Mouse (Mus musculus): Measurements from ENCODE around the gene Vat1l. TPM values are rescaled to one million over a fixed set of nuclear protein-coding genes. Genes with fewer than 3 reads are reported as not detected.

Vat1l gene
- not detected in 2 replicates for total RNA-seq (2017)

- no peak for ATAC-seq (ENCODE audit: extremely low read depth, insufficient number of reproducible peaks, low FRiP score, poor library complexity, severe bottlenecking)
Observed at GRCm38 (mm10) chr8:114205221-114205901, at the start of gene Vat1l. Vat1l (plus strand) TSS chr8:114205612.

GRCm38 (mm10) chr8:114158586-114158985, 46.8 kb upstream of the Vat1l start:
- no peak for ATAC-seq (ENCODE audit: extremely low read depth, insufficient number of reproducible peaks, low FRiP score, poor library complexity, severe bottlenecking)

DNA sequence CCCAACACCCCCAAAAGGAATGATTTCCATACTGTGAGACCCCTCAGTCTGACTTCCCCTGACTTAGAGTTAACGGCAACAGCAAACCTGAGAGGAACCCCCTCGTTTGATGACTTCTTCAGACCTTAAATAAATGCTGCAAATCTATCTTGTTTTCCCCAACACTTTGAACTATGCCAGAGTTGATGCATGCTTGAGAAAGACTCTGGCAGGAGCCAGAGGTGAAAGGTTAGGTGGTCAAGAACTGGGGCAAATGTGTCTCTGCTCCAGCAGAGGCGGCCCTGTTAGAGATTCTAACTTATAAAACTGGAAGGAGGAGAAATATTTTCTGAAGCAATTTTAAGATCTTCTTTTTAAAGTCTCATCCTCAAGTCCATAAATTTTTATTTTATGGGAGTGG, 45.7 kb upstream of the Vat1l start:
- ATAC-seq (ENCODE audit: extremely low read depth, insufficient number of reproducible peaks, low FRiP score, poor library complexity, severe bottlenecking) = no peak

GRCm38 (mm10) chr8:114163871-114164270, 41.5 kb upstream of the Vat1l start:
- no peak for ATAC-seq (ENCODE audit: extremely low read depth, insufficient number of reproducible peaks, low FRiP score, poor library complexity, severe bottlenecking)

- no peak for ATAC-seq (ENCODE audit: extremely low read depth, insufficient number of reproducible peaks, low FRiP score, poor library complexity, severe bottlenecking)
Observed at GRCm38 (mm10) chr8:114164444-114165096, 40.8 kb upstream of the Vat1l start.

DNA sequence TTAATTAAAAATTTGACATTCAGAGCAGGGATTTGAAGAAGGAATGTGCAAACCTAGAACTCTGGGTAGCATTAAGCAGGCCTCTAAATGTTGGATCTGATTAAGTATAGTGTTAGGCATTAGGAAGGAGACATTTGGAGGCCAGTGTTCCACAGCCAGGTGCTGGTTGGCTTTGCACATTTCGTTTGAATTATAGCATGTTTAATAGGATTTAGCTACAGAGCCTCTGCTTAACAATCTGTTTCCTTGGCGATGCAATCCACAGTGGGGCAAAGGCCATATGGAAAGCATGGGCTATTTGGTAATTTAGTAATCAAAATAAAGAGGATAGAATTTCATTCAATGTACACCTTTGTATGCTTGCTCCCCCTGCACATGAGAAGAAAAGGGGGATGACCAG, 39.7 kb upstream of the Vat1l start:
- no peak for ATAC-seq (ENCODE audit: extremely low read depth, insufficient number of reproducible peaks, low FRiP score, poor library complexity, severe bottlenecking)

DNA sequence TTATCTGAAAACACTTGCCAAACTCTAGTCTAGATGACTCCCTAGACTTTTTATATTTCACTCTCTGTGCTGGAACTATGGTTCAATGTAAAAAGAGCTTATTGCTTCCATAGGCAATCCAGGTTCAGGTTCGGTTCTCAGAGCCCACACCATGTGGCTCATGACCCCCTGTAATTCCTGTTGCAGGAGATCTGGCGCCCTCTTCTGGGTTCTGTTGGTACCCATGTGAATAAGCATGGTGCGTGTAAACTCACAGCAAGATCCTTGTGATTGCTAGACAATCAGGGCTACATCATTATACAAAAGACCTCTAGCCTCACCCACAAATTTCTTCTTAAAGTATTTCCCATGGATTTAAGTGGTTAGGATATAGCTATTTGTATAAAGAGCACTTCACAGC, 28.7 kb upstream of the Vat1l start:
- no peak for ATAC-seq (ENCODE audit: extremely low read depth, insufficient number of reproducible peaks, low FRiP score, poor library complexity, severe bottlenecking)

DNA sequence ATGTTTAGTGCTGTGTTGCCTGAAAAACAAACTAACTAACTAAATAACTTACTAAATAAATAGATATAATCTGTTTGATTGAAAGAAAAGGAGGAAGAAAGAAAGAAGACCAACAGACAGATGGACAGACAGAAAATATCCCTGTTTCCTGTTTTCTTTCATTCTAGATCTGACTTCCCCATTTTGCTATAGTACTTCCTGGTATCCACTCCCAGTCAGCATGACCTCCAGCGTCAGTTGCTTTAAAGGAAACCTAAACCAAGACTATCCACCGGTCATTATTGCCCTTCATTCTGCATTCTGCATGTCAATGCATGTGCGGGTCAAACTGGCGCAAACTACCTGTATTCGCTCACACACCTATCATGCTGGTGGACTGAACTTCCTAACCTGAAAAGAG, 12.1 kb upstream of the Vat1l start:
- no peak for ATAC-seq (ENCODE audit: extremely low read depth, insufficient number of reproducible peaks, low FRiP score, poor library complexity, severe bottlenecking)

GRCm38 (mm10) chr8:114198990-114199389, 6.4 kb upstream of the Vat1l start:
- ATAC-seq (ENCODE audit: extremely low read depth, insufficient number of reproducible peaks, low FRiP score, poor library complexity, severe bottlenecking) = no peak

DNA sequence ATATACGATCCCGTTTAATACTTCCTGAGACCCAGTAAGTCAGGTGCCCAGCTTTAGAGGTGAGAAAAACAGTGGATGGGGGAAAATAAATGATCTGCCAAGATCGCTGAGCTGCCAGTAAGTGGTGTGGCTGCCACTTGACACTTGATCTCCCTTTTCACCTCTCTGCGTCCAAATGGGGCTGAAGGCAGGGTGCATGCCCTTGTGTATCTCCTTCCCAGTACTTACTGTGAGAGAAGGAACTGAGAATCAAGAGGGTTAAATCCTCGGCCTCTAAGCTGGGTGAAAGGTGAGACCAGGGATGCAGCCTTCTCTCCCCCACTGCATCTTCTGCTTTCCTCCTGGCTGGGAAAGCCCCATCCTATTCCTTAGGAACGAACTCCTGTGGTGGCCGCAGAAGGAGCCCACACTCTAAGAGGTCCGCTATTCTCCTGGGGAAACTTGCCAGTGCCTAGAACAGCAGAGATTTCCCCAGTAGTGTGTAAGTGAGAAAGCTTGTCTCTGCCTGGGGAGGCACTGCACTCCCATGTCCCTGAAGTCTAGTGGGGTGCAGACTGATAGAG, 1.1 kb downstream of the Vat1l start:
- no peak for ATAC-seq (ENCODE audit: extremely low read depth, insufficient number of reproducible peaks, low FRiP score, poor library complexity, severe bottlenecking)

GRCm38 (mm10) chr8:114207026-114207425, 1.6 kb downstream of the Vat1l start:
- no peak for ATAC-seq (ENCODE audit: extremely low read depth, insufficient number of reproducible peaks, low FRiP score, poor library complexity, severe bottlenecking)

GRCm38 (mm10) chr8:114220779-114221178, 15.4 kb downstream of the Vat1l start:
- no peak for ATAC-seq (ENCODE audit: extremely low read depth, insufficient number of reproducible peaks, low FRiP score, poor library complexity, severe bottlenecking)

- no peak for ATAC-seq (ENCODE audit: extremely low read depth, insufficient number of reproducible peaks, low FRiP score, poor library complexity, severe bottlenecking)
Observed at GRCm38 (mm10) chr8:114222001-114222400, 16.6 kb downstream of the Vat1l start.

GRCm38 (mm10) chr8:114224001-114224400, 18.6 kb downstream of the Vat1l start:
- no peak for ATAC-seq (ENCODE audit: extremely low read depth, insufficient number of reproducible peaks, low FRiP score, poor library complexity, severe bottlenecking)

DNA sequence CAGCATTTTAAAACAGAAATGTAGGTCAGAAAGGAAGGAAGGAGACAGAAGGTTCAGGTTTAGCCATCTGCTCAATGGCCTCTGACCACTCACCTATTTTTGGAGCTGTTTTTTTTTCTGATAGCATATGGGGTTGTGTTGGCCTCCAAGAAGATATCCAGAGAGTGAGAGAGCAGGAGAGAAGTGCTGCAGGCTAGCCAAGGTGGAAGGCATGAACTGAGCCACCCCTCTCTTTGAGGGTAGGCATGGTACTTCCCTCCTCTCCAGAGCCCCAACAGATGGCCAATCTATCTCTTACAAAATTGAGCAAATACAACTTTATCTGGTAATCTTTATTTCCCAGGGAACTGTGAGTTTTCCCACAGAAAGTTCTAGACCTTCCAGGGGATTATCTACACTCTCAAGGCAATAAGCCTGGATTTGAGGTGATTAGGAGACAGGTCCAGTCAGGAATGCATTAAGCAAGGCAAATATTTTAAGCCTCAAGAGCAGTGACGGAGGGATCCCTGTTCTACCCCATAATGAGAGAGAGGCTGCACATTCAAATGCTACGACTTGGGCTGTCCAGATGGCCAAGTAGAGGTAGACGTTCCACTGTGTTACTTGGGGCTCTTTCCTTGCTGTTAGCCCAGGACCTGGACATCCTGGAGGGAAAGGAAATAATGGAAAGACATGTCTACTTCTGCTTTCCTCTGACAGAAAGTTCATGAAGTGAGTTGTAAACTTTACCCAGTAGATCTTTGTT, 46.1 kb downstream of the Vat1l start:
- no peak for ATAC-seq (ENCODE audit: extremely low read depth, insufficient number of reproducible peaks, low FRiP score, poor library complexity, severe bottlenecking)

- no peak for ATAC-seq (ENCODE audit: extremely low read depth, insufficient number of reproducible peaks, low FRiP score, poor library complexity, severe bottlenecking)
Observed at GRCm38 (mm10) chr8:114258685-114259084, 53.3 kb downstream of the Vat1l start.

DNA sequence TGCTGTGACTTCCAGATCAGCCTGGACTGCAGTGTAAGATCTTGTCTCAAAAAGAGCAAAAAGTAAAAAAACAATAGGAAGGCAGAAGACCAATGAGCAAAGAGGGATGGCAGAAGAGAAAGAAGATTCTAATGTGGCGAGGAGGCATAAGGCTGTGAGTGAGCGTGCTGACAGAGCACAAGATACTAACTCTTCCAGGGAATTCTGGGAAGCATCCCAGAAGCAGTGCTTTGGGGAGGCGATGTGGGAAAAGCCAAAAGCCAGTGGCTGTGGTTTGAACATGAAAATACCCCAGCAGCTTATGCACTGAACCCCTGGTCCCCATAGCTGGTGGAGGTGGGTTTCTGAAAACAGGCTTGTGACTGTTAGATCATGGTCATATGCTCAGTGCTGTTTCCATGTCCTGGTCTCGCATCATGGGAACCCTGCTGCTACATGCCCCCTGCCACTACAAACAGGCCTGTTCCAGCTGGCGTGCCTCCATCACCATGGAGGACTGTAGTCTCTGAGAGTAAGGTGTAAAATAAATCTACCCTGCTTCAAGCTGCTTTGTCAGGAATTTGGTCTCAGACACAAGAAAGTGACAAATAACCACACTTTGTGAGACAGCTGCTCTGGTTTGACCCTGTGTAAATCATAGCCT, 54.4 kb downstream of the Vat1l start:
- no peak for ATAC-seq (ENCODE audit: extremely low read depth, insufficient number of reproducible peaks, low FRiP score, poor library complexity, severe bottlenecking)

GRCm38 (mm10) chr8:114262331-114262730, 56.9 kb downstream of the Vat1l start:
- no peak for ATAC-seq (ENCODE audit: extremely low read depth, insufficient number of reproducible peaks, low FRiP score, poor library complexity, severe bottlenecking)

GRCm38 (mm10) chr8:114274558-114274957, 69.1 kb downstream of the Vat1l start:
- ATAC-seq (ENCODE audit: extremely low read depth, insufficient number of reproducible peaks, low FRiP score, poor library complexity, severe bottlenecking) = no peak
